Mouse (Mus musculus): ENCODE data around the gene 1810010H24Rik.
"Not testable (repeated sequence)": the region's sequence is repeated elsewhere in the genome, so short reads cannot be mapped to it uniquely, and the experiment has no call there.

Gene 1810010H24Rik

DNA sequence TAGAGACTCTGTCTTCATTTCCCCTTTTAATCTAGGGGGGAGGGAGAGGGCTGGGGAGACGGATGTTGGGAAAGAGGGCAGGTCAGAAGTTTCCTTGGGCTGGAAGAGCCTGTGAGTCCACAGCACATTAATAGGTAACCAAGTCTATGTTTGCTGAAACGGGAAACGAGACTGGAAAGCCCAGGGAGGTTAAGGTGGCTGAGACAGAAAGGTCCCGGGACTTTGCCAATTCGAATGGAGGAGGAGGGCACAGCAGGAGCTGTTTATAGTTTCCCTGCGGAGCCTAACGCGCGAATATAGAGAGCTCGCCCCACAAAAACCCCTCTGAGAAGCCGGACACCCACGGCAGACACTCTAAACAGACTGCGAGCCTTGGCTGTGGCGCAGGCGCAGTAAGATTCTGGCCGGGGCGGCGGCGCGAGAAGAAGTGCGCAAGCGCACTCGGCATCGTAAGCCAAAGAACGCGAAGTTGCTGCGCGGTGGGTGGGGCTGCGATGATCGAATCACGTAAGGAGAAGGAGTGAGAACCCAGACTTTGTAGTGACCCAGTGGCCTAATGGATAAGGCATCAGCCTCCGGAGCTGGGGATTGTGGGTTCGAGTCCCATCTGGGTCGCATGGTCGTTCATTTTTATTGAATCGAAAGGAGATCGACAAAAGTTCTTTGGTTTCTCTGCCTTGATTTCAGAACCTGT, 13.0 kb upstream of the 1810010H24Rik start:
- DNase-seq (ENCODE audit: low spot score) = peak; percentile 99

DNA sequence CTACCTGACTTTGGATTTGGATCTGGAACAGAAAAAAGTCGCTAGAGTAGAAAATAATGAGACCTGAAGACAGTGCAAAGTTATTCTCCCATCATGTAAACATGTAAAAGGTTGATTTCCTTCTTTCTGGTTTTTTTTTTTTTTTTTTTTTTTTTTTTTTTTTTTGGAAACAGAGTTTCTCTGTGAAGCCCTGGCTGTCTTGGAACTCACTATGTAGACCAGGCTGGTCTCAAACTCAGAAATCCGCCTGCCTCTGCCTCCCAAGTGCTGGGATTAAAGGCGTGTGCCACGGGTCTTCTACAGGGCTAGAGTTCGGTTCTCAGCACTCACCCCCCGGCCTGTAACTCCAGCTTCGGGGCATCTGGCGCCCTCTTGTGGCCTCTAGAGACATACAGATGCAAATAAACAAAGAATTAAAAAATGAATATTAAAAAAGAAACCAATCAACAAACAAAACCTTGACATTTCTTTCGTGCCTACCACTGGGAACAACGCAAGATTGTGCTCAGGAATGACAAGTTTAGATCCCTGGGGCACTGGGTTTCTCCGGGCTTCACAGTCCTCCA, 11.4 kb upstream of the 1810010H24Rik start:
- no peak for DNase-seq (ENCODE audit: low spot score)

- no peak for DNase-seq (ENCODE audit: low spot score)
These were observed 10.7 kb upstream of the 1810010H24Rik start for GRCm38 (mm10) chr11:107014597-107015309.

- DNase-seq (ENCODE audit: low spot score) = not testable (repeated sequence)
These were observed 9.8 kb upstream of the 1810010H24Rik start for GRCm38 (mm10) chr11:107015535-107016187.

DNA sequence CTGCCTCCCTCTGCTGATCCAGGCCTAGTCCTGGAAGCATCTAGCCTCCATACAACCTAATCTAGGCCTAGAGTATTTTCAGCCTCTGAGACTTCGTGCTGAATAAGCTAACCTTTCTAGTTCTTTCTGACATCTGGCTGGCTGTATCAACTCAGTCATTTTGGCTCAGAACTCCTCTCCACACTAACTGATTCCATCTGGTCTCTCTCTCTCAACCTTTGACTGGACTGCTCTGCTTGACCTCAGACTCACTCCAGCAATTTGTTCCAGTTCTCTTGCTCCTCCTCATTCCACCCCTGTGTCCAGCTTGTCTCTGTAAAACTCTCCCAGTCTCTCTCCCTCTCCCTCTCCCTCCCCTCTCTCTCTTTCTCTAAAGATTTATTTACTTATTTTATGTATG, 8.6 kb upstream of the 1810010H24Rik start:
- no peak for DNase-seq (ENCODE audit: low spot score)

DNA sequence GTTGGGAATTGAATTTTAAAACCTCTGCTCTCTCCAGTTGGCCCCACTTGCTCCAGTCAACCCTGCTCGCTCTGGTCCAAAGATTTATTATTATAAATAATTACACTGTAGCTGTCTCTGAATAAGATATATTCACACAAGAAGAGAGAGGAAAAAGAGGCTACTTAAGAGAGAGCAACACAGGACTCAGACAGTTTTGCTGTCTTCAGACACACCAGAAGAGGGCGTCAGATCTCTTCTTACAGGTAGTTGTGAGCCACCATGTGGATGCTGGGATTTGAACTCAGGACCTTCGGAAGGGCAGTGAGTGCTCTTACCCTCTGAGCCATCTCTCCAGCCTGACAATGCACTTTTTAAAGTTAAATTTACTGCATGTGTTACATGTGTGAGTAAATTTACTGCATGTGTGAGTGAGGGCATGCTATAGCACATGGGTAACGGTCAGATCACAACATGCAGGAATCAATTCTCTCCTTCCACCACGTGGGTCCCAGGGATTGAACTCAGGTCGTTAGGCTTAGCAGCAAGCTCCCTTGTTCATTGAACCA, 8.1 kb upstream of the 1810010H24Rik start:
- DNase-seq (ENCODE audit: low spot score) = no peak

DNA sequence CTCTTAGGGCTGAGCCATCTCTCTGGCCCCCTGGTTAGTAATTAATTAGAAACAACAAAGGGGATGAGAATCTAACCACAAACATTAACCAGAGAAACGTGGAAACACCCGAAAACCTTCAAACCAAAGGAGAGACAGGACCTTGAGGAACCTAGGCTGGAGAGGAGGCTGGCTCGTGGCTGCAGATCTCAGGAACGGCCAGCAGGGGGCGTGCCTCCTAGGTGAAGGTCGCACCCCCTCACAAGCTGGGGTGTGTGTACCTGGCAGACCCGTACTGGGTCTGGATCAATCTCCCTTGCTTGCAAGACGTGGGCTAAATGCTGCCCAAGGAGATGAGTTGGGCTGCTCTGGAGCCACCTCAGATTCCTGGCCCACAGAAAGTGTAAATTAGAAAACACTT, 6.9 kb upstream of the 1810010H24Rik start:
- DNase-seq (ENCODE audit: low spot score) = no peak

DNA sequence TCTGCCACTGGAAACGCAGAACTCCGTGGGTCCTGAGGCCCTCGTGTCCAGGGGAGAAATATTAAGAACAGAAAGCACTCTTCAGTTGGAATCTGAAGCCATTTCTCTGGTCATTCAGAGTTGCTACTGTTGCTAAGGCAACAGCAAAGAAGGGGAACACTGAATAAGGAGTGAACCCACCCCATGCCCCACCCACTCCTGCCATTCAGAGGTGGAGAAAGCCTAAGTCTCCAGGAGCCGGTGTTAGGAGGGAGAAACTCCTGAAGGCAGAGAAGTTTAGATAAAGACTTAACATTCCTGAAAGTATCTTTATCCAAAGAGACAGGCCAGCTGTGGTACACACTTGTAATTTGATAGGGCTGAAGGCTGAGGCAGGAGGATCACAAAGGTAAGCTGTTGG, 6.2 kb upstream of the 1810010H24Rik start:
- DNase-seq (ENCODE audit: low spot score) = no peak

- not testable (repeated sequence) for DNase-seq (ENCODE audit: low spot score)
These were observed 5.8 kb upstream of the 1810010H24Rik start for GRCm38 (mm10) chr11:107019722-107020121.

DNA sequence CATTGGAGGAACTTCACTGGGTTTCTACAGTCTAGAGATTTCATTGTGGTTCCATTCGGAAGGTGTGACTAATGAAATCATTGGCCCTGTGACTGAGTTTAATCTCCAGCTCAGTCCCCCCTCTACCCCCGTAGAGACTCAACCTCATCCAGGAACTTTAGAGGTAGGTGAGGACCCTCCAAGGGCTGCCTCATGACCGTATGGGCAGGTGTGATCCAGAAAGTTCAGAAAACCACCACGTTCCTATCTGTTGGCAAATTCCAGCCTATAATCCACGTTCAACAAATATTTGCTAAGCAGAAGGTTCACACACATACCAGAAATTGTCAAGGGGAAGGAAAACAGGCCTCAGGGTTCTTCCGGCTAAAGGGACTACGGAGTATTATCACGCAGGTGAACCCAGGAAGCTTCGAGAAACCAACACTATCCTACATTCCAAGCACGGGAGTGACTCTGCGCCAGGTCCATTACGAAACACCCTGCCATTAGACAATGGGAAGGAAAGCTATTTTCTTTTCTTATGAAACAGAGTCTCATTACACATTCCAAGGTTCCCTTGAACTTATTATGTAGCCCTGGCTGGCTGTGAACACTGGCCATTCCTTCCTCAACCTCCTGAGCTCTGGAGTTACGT, 3.3 kb upstream of the 1810010H24Rik start:
- DNase-seq (ENCODE audit: low spot score) = no peak

GRCm38 (mm10) chr11:107024406-107024805, 1.1 kb upstream of the 1810010H24Rik start:
- DNase-seq (ENCODE audit: low spot score) = no peak

DNA sequence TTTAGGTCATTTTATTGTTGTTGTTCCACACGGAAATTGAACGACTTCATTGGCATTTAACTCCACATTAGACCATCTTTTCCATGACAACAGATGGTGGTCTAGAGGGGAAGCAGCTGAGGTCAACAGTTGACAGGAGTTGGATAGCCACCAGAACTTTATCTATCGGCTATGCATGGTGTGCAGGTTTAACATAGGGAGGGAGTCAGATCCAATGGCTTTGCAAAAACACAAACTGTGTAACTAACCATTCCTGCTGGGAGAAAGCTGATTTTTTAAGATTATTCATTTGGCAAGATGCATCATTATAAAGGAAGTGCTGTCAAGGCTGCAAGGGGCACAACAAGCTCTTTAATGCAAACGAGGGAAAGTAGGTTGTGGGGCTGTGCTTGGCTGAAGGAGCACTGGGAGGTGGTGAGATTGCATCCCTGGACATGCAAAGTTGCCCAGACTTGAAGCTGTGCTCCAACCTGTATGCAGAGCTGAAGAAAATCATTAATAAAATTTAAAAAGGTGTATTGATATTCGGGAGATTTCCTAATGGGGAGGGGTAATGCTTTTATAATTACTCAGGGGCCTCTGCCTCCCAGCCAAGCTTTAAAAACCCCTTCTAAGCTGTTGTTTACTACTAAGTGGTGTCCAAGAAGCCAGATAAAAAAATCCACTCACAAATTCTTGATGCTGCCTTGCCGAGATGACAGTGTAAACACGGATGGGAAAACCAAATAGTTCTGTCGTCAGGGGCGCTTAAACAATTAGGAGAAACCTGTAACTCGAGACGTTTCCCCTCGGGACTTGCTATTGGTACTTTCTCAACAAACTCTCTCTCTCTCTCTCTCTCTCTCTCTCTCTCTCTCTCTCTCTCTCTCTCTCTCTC, 1.3 kb downstream of the 1810010H24Rik start:
- DNase-seq (ENCODE audit: low spot score) = no peak

GRCm38 (mm10) chr11:107027431-107028274, 2.2 kb downstream of the 1810010H24Rik start:
- peak; percentile 78 for DNase-seq (ENCODE audit: low spot score)

DNA sequence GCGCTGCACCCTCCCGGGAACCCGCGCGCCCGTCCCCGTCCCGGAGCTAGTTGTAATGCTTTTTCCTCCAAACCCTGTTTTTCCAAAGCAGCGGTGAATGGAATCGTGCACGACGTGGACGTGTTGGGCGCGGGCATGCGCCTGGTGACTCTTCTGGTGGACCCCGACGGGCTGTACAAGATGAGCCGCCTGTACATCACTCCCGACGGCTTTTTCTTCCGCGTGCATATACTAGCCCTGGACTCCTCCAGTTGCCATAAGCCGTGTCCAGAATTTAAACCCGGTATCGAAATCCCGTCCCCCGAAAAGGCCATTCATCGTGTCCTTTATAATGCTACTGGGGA, 2.8 kb downstream of the 1810010H24Rik start:
- no peak for DNase-seq (ENCODE audit: low spot score)

DNA sequence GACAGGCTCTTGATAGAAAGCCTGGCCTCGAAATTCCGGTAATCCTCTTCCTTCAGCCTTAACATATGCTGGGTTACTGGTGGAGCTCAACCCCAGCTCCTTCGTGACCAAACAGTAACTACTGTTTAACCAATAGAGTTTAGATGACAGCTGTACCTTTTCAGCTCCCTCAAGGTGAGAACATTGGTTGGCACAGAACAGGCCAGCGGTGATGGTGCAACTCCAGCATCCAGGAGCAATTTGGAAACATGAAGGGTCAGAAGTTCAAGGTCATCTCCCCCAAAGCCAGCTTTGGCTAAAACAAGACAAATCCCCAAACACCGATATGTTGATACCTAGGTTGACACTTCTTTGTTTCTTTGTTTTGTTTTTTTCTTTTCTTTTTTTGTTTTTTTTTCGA, 3.3 kb downstream of the 1810010H24Rik start:
- DNase-seq (ENCODE audit: low spot score) = no peak

- DNase-seq (ENCODE audit: low spot score) = no peak
These were observed 4.1 kb downstream of the 1810010H24Rik start for GRCm38 (mm10) chr11:107029536-107029935.

DNA sequence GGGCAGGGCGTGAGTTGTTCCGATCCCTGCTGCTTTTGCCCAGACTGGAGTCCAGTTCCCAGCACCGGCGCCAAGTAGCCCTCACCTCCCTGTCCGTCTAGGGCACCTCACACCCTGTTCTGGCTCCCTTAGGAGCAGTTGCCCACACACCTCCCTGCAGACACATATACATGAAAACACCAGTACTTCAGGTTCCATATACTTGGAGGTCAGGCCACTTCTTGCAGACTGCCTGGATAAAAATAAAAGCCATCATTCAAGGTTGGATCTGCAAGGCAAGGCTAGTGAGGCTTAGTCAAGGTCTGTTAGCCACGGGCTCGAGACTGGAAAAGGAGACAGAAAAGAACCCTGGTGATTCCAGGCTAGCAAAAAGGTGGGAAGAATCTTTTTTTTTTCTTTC, 6.2 kb downstream of the 1810010H24Rik start:
- DNase-seq (ENCODE audit: low spot score) = no peak

DNA sequence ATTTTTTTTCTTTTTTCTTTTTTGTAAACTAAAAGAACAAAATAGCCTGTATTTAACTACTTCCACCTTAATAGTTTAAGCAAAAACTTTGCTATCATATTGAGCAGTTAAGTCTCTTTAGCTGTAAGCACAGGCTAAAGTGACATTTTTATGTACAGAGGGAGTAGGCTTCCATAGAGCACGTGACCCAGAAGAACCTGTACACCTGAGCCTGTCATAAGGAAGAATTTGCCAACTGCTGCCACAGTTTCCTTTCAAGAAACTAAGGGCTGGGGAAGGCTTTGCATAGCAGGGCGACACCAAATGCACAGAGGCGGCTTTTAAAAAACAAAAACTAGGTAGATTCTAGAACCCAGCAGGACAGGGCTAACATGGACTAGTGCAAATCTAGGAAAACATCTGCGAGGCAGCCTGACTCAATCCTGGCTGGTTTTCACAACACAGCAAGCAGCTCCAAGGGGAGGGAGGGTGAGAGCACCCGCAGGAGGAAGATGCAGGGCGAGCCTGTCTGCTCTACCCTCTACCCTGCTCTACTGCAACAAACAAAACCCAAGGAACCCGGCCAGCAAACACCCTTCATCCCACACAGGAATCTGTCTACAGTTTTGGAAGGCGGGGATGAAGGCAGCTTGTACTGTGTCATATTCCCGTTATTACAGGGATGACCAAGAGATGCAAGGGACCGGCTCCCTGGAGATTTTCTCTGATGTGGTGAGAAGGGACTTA, 8.8 kb downstream of the 1810010H24Rik start:
- no peak for DNase-seq (ENCODE audit: low spot score)

DNA sequence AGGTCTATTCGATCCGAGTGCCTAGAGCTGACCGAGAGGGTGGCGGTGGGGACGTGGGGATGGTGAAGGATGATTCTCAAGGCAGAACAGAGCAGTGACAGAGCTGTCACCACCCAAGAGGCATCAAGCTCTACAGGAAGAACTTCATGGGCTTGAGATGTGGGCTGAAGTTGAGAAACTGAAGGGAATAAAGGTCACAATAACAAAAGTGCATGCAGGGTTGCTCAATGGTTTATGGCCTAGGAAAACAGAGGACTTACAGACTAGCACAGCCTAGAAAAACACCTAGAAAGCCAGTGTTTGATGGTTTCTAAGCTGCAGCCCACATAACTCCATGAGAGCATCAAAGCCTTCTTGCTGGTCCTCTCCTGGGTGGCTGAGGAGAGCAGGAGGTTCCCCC, 13.9 kb downstream of the 1810010H24Rik start:
- no peak for DNase-seq (ENCODE audit: low spot score)

- DNase-seq (ENCODE audit: low spot score) = no peak
These were observed 15.9 kb downstream of the 1810010H24Rik start for GRCm38 (mm10) chr11:107041396-107041795.
